In genomic region chr2:4253348-4253747, GRCm38 (mm10) we compare ENCODE assay signal across 8 mouse cellular contexts.
A peak's percentile ranks its signal among the peaks of the same experiment; 100 is the strongest.
DNase-seq lines count a peak whose midpoint lies in the region; ATAC-seq and TF ChIP-seq lines count a peak whose summit lies in the region.

No protein-coding gene starts in this region.

- H3K9ac ChIP-seq in hindbrain, postnatal 0 days (replicated peaks; ENCODE audit: low read length), result 0 out of 2 replicates have a peak overlapping the region, but pooled peaks have one; percentile 6
- no peak overlapping the region for H3K9ac ChIP-seq in lung, embryonic 16.5 days (ENCODE audit: low read length)

- H3K4me1 ChIP-seq in hindbrain, postnatal 0 days (ENCODE audit: insufficient read depth, low read length), result peaks cover 14% of the 10 kb centered on the region; the same call in 1 of the 2 replicates
- peaks cover 13% of the 10 kb centered on the region for H3K4me1 ChIP-seq in lung, embryonic 16.5 days (replicated peaks; ENCODE audit: control insufficient read depth, insufficient read depth, low read length)
- peaks cover 17% of the 10 kb centered on the region for H3K4me1 ChIP-seq in small intestine, adult 2 months (ENCODE audit: control insufficient read depth, insufficient read depth, insufficient read length, low read length)

- TF ChIP-seq CTCF in hindbrain, postnatal 0 days (IDR thresholded peaks at IDR 0.05; ENCODE audit: low read depth), result peak; percentile 75
- TF ChIP-seq CTCF in small intestine, adult 2 months (IDR thresholded peaks at IDR 0.05; ENCODE audit: extremely low read depth, insufficient read length, insufficient replicate concordance, low read depth, low read length), result peak; percentile 38; the same call in 1 of the 2 replicates

- ATAC-seq in hindbrain, postnatal 0 days, result peak; percentile 68; the same call in 1 of the 2 replicates
- peak; percentile 78 for ATAC-seq in lung, embryonic 16.5 days (ENCODE audit: low read depth)

- 14% methylated on average over 4 of the region's 4 CpGs for WGBS in hindbrain, postnatal 0 days
- 18% methylated on average over 4 of the region's 4 CpGs for WGBS in lung, embryonic 16.5 days
- 33% methylated on average over 4 of the region's 4 CpGs for WGBS in small intestine, adult 2 months

- H3K27ac ChIP-seq in hindbrain, postnatal 0 days, result peak overlapping the region; percentile 62
- H3K27ac ChIP-seq in lung, embryonic 16.5 days (ENCODE audit: low read length), result peak overlapping the region; percentile 47
- no peak overlapping the region for H3K27ac ChIP-seq in small intestine, adult 2 months (ENCODE audit: insufficient read depth, low read depth, low read length)

- DNase-seq in right cerebral cortex, postnatal 14 days, result peak; percentile 32
- no peak for DNase-seq in right cerebral cortex, postnatal 25 days
- peak; percentile 55 to 67 for DNase-seq in adrenal gland, postnatal 36 days
- peak; percentile 28 to 55 for DNase-seq in gastrocnemius, postnatal 4 days (ENCODE audit: low spot score in 2 of 2)
- DNase-seq in hindbrain, postnatal 0 days (ENCODE audit: low spot score), result peak; percentile 72
- no peak for DNase-seq in layer of hippocampus, adult 8-10 months (ENCODE audit: low spot score in 2 of 2)

- no peak overlapping the region for H3K4me3 ChIP-seq in hindbrain, postnatal 0 days (ENCODE audit: low read length)
- no peak overlapping the region for H3K4me3 ChIP-seq in lung, embryonic 16.5 days (ENCODE audit: low read length)
- H3K4me3 ChIP-seq in small intestine, adult 2 months (ENCODE audit: low read depth, low read length), result no peak overlapping the region

- H3K36me3 ChIP-seq in hindbrain, postnatal 0 days (ENCODE audit: insufficient read depth, low read length), result no peaks in the 10 kb centered on the region
- H3K36me3 ChIP-seq in lung, embryonic 16.5 days (ENCODE audit: control insufficient read depth, insufficient read depth, low read length), result no peaks in the 10 kb centered on the region
- H3K36me3 ChIP-seq in small intestine, adult 2 months (ENCODE audit: control insufficient read depth, insufficient read depth, low read length), result no peaks in the 10 kb centered on the region

- H3K9me3 ChIP-seq in hindbrain, postnatal 0 days (ENCODE audit: low read length), result no peaks in the 10 kb centered on the region
- H3K9me3 ChIP-seq in lung, embryonic 16.5 days (ENCODE audit: control insufficient read depth, low read length), result no peaks in the 10 kb centered on the region

- H3K27me3 ChIP-seq in hindbrain, postnatal 0 days (ENCODE audit: insufficient read depth, low read length), result no peaks in the 10 kb centered on the region
- H3K27me3 ChIP-seq in lung, embryonic 16.5 days (ENCODE audit: control insufficient read depth, insufficient read depth, low read depth, low read length), result no peaks in the 10 kb centered on the region
- H3K27me3 ChIP-seq in small intestine, adult 2 months (ENCODE audit: control insufficient read depth, insufficient read depth, low read length), result no peaks in the 10 kb centered on the region

- peak overlapping the region; percentile 22; the same call in 1 of the 2 replicates for H3K4me2 ChIP-seq in hindbrain, postnatal 0 days (ENCODE audit: low read depth, low read length)
- H3K4me2 ChIP-seq in lung, embryonic 16.5 days (ENCODE audit: low read depth, low read length), result peak overlapping the region; percentile 19; the same call in 1 of the 2 replicates

- TF ChIP-seq POLR2A in small intestine, adult 2 months (IDR thresholded peaks at IDR 0.05; ENCODE audit: low read depth, low read length), result no peak

Comparison
In these comparisons a context has a peak if more than half of its experiments do, and no peak if none do; other contexts are left out.
1. DNase-seq: peak in right cerebral cortex, postnatal 14 days (single experiment), adrenal gland, postnatal 36 days (2 of 2), gastrocnemius, postnatal 4 days (2 of 2) and hindbrain, postnatal 0 days (single experiment); none in right cerebral cortex, postnatal 25 days (single experiment) and layer of hippocampus, adult 8-10 months (0 of 2).